Mouse (Mus musculus) G1E (cell line): ENCODE results near the gene Ginm1. TPM values are rescaled to one million over a fixed set of nuclear protein-coding genes. Genes with fewer than 3 reads are reported as not detected.

ENCODE experiments used
- ATAC-seq: 2 replicates; pipeline ENCODE4 v1.8.0; 2016; ENCODE audit warnings: mild to moderate bottlenecking; ENCODE audit not compliant: insufficient number of reproducible peaks, poor library complexity, low FRiP score, severe bottlenecking; ENCODE audit errors: extremely low read depth
- DNase-seq: peaks from one replicate; pipeline ENCODE4 v3.0.0; 2012; ENCODE audit warnings: low spot score
- H3K27me3 ChIP-seq: 2 replicates; pipeline ENCODE4 v1.6.1; 2012; ENCODE audit warnings: mild to moderate bottlenecking, low read length, inconsistent platforms; ENCODE audit not compliant: insufficient read depth
- H3K36me3 ChIP-seq: replicated peaks from 2 replicates; pipeline ENCODE3; 2012; ENCODE audit warnings: mild to moderate bottlenecking, inconsistent platforms
- H3K4me1 ChIP-seq: 2 replicates; pipeline ENCODE4 v1.6.1; 2012; ENCODE audit warnings: low read depth, low read length, inconsistent platforms, mixed read lengths; ENCODE audit not compliant: insufficient read depth
- H3K4me3 ChIP-seq: 2 replicates; pipeline ENCODE4 v1.5.1; 2012; ENCODE audit warnings: low read depth, mild to moderate bottlenecking, inconsistent platforms, low read length, moderate library complexity, mixed read lengths
- H3K9me3 ChIP-seq: replicated peaks from 2 replicates; pipeline ENCODE4 v1.6.1; 2012; ENCODE audit warnings: inconsistent platforms
- CTCF ChIP-seq: IDR thresholded peaks from 2 replicates; pipeline ENCODE4 v1.5.1; 2012; ENCODE audit warnings: low read depth, low read length, inconsistent platforms, mixed read lengths
- GATA1 ChIP-seq: IDR thresholded peaks from 2 replicates; pipeline ENCODE4 v1.6.1; 2012; ENCODE audit warnings: borderline replicate concordance, low read length, inconsistent platforms, mixed read lengths
- GATA2 ChIP-seq: IDR thresholded peaks from 2 replicates; pipeline ENCODE4 v1.6.1; 2012; ENCODE audit warnings: low read depth, low read length, inconsistent platforms, borderline replicate concordance
- POLR2AphosphoS5 ChIP-seq: IDR thresholded peaks from 2 replicates; pipeline ENCODE4 v1.6.1; 2012; ENCODE audit warnings: low read depth, low read length, inconsistent platforms; ENCODE audit not compliant: insufficient replicate concordance
- TAL1 ChIP-seq: conservative IDR thresholded peaks from 2 replicates; pipeline ENCODE4 v1.6.1; 2012; ENCODE audit warnings: low read depth, low read length, inconsistent platforms, mixed read lengths
- polyA plus RNA-seq: library from polyadenylated mRNA; stranded (reverse); fragments of >175 nt; gene quantifications from 2 replicates; pipeline ENCODE4 v1.2.3, GENCODE M21; 2012
- total RNA-seq, 2 experiments: library from RNA; stranded (forward) in 1 of 2; stranded (reverse) in 1 of 2; fragments of 200-1000 nt in 1 of 2; fragments of >200 nt in 1 of 2; fragmentation: Nextera tagmentation in 1 of 2; gene quantifications; 2 replicates each; pipeline ENCODE4 v1.2.3; 2014 to 2017

The Ginm1 gene
- total and polyA plus RNA-seq, 3 experiments, result 6.6 to 30.5 (median 26.6) TPM

DNA sequence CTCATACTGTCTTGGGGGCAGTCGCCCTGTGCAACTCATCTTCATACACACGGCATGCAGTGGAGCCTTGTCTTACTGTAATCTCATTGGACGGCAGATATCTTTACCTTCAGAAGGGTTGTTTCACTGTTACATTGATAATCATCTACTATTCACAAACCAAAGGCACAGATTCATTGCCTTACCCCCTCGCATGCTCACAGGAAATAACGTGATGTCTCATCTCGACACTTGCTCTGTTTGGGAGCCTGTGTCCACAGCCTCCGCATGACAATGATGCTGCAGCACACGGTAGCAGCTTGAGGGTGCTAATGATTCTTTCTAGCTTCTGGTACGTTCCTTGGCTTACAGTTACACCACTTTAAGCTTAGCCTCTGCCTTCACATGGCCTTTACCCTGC is 33.5 kb upstream of the Ginm1 start:
- H3K27me3 ChIP-seq, result no peaks in the 10 kb centered on the region
- H3K36me3 ChIP-seq, result peaks cover 66% of the 10 kb centered on the region
- H3K4me1 ChIP-seq, result no peaks in the 10 kb centered on the region
- no peak overlapping the region for H3K4me3 ChIP-seq
- ATAC-seq (no peak), DNase-seq (no peak)
- TF ChIP-seq TAL1 (no peak), CTCF (no peak), POLR2AphosphoS5 (no peak), GATA2 (no peak), GATA1 (no peak)
- no peaks in the 10 kb centered on the region for H3K9me3 ChIP-seq

DNA sequence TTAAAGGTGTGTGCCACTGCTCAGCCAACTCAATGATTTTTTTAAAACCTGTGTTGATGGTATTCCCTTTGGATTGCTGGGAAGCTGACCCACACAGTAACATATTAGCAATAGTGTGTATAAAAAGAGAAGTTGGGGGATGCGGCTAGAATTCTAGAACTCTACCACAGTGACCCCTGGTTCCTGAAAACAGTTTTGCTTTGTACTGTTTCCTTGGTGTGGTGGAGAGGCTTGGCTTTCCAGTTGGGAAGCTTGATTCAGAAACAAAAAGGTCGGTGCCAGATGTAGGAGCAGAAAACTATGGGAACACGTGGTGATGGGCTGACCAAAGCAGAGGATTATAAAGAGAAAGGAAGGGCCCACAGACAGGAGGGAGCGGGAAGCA is 32.6 kb upstream of the Ginm1 start:
- ATAC-seq (no peak), DNase-seq (no peak)
- TF ChIP-seq TAL1 (no peak), CTCF (no peak)
- H3K4me3 ChIP-seq, result no peak overlapping the region
- H3K36me3 ChIP-seq, result peaks cover 75% of the 10 kb centered on the region
- no peaks in the 10 kb centered on the region for H3K4me1 ChIP-seq
- H3K9me3 ChIP-seq, result no peaks in the 10 kb centered on the region
- H3K27me3 ChIP-seq, result no peaks in the 10 kb centered on the region

DNA sequence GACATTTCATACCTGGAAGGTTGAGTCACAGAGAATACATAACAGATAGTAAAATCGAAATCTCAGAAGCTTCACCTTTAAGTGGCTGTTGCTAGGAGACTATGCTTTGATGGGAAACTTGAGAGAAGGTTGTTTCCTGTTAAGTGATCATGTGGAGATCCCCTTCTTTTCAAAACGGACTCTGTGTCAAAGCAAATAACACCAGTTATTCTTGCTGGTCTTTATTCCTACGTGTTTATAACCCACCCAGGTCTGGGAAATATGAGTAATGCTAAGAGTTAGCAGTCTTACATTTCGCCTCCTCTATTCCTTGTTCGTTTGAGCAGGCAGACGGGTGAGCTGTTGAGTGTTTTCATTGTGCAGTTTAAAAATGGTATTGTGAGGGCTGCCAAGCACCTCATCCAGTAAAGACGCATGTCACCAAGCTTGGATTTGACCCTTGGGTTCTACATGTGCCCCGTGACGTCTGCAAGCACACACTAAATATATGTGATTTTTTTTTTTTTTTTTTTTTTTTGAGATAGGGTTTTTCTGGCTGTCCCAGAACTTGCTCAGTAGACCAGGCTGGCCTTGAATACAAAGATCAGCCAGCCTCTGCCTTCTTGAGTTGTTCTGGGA is 32.1 kb upstream of the Ginm1 start:
- Histone ChIP-seq H3K27me3 (no peaks in the 10 kb centered on the region), H3K9me3 (no peaks in the 10 kb centered on the region), H3K4me1 (peaks cover 3% of the 10 kb centered on the region; the same call in 1 of the 2 replicates), H3K36me3 (peaks cover 80% of the 10 kb centered on the region), H3K4me3 (no peak overlapping the region)
- ATAC-seq (no peak), DNase-seq (no peak)
- TF ChIP-seq CTCF (no peak), POLR2AphosphoS5 (no peak), TAL1 (no peak), GATA1 (no peak)

DNA sequence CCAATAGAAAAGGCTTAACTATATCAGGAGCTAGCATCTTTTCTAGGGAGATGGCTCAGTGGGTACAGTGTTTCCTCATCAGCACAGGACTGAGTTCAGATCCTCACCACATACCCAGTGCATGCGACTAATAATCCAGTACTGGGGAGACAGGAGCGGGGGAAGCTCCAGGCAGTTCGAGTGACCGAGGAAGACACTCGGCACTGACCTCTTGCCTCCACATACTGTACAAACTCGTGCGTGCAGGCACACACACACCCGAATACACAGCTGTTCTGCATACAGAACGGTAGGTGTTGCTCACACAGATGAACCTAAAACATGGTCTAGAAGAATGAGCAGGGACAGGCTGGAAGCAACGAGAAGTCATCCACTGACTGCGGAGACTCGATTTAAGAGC is 29.4 kb upstream of the Ginm1 start:
- H3K9me3 ChIP-seq, result no peaks in the 10 kb centered on the region
- no peak for ATAC-seq
- DNase-seq, result no peak
- H3K36me3 ChIP-seq, result peaks cover 90% of the 10 kb centered on the region
- H3K27me3 ChIP-seq, result no peaks in the 10 kb centered on the region
- H3K4me3 ChIP-seq, result no peak overlapping the region
- TF ChIP-seq POLR2AphosphoS5 (no peak), TAL1 (no peak), CTCF (no peak), GATA1 (no peak), GATA2 (no peak)
- peaks cover 3% of the 10 kb centered on the region; the same call in 1 of the 2 replicates for H3K4me1 ChIP-seq

DNA sequence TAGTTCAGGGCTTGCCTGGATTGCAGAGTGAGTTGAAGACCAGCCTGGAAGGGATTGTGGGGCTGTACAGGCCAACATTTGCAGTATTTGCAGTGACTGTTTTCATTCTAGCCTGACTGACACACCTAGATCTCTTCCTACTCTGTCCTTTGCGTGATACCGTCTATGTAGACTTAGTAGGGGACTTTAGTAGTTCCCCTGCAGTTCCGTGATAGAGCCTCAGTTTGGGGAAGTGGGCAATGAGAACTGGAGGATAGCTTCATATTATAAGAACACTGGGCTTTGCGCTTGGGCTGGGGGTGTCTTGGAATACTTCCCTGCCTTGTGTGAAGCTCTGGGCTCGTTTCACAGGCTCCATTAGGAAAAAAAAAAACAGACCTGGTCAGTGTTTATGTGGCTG is 27.5 kb upstream of the Ginm1 start:
- ATAC-seq, result no peak
- Histone ChIP-seq H3K27me3 (no peaks in the 10 kb centered on the region), H3K36me3 (peaks cover 92% of the 10 kb centered on the region), H3K9me3 (no peaks in the 10 kb centered on the region), H3K4me3 (no peak overlapping the region), H3K4me1 (peaks cover 3% of the 10 kb centered on the region; the same call in 1 of the 2 replicates)
- TF ChIP-seq CTCF, result no peak
- TF ChIP-seq TAL1, result no peak
- no peak for TF ChIP-seq POLR2AphosphoS5
- TF ChIP-seq GATA1, result no peak
- TF ChIP-seq GATA2, result no peak
- DNase-seq, result no peak

DNA sequence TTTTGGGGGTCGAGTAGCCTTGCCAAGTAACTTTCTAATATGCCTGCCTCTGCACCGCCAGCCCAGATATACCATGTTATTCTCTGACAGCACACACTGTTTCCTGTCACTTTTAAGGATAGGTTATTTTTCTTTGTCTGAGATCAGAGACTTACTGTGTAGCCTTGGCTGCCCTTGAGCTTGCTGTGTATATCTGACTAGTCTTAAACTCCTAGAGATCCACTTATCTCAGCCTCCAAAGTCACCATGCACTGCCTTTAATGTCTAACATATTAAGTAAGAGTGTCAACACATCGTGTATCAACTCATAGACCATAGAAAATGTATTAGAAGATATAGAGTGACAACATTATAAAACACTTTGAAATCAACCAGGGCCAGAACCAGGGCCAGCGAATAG is 27.0 kb upstream of the Ginm1 start:
- Histone ChIP-seq H3K36me3 (peaks cover 90% of the 10 kb centered on the region), H3K4me1 (peaks cover 3% of the 10 kb centered on the region; the same call in 1 of the 2 replicates), H3K4me3 (no peak overlapping the region), H3K27me3 (no peaks in the 10 kb centered on the region), H3K9me3 (no peaks in the 10 kb centered on the region)
- TF ChIP-seq TAL1 (no peak), GATA1 (no peak), POLR2AphosphoS5 (no peak), GATA2 (no peak), CTCF (no peak)
- DNase-seq (no peak), ATAC-seq (no peak)

DNA sequence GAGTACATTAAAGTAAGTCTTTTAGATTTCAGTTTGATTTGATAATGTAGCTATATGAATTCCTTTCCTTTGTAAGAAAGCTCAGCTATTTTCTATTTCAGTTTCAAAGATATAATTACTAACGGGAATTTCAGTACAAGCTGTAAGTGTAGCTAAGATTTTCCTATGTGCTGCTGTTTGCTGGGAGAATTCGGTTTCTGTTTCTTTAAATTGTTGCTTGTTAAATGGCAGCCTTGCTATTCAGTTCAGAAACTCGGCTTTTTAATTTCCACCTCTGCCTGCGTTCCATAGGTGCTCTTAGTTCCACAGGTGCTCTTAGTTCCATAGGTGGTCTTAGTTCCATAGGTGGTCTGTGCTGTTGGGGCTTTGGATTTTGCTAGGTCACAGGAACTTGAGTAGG is 26.5 kb upstream of the Ginm1 start:
- Histone ChIP-seq H3K4me1 (peaks cover 3% of the 10 kb centered on the region; the same call in 1 of the 2 replicates), H3K27me3 (no peaks in the 10 kb centered on the region), H3K9me3 (no peaks in the 10 kb centered on the region), H3K36me3 (peaks cover 91% of the 10 kb centered on the region), H3K4me3 (no peak overlapping the region)
- ATAC-seq (no peak), DNase-seq (no peak)
- no peak for TF ChIP-seq TAL1
- TF ChIP-seq GATA2, result no peak
- TF ChIP-seq GATA1, result no peak
- TF ChIP-seq CTCF, result no peak
- no peak for TF ChIP-seq POLR2AphosphoS5
